Mouse (Mus musculus): Measurements from ENCODE around the gene Zfp513. TPM values are rescaled to one million over a fixed set of nuclear protein-coding genes. Genes with fewer than 3 reads are reported as not detected.

Gene Zfp513
- polyA plus RNA-seq, 1 experiment from 2014 or later, result 6.5 TPM

DNA sequence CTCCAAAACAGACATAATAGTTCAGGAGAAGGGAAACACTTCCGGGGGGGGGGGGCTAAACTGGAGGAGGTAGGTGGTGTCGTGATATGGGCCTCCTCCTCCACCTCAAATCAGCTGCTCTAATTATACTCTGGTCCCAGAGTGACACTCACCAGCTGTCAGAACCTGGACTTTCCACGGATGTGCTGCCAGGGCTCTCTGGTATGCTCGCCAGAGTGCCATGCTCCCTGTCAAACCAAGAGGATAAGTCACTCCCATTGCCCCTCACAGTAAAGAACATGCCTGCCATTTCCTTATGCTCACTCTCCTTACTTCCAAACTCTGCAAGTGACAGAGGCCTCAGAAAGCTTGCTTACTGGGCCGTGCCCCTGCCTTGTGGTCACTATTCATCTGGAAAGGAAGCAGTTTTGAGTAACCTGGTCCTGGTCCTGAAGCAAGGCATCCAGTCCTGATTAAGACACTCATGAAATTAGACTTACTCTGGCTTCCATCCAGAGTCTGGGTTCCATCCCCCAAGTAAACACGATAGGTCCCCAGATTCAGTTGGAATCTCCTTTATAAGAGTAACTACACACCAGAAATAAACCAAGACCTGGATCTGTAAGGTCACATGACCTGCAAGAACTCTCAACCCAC lies 48.5 kb downstream of the Zfp513 start:
- 27% methylated on average over 6 of the region's 6 CpGs for WGBS
- peak overlapping the region; percentile 78 for H3K4me3 ChIP-seq (ENCODE audit: low read length)
- H3K27me3 ChIP-seq (ENCODE audit: control insufficient read depth, insufficient read depth, low read length), result no peaks in the 10 kb centered on the region
- H3K27ac ChIP-seq (ENCODE audit: low read length), result peak overlapping the region; percentile 66
- ATAC-seq (replicated peaks; ENCODE audit: extremely low read depth, insufficient read depth, low FRiP score), result peak; percentile 38
- no peaks in the 10 kb centered on the region for H3K9me3 ChIP-seq (replicated peaks; ENCODE audit: control insufficient read depth, low read length)
- H3K36me3 ChIP-seq (ENCODE audit: control insufficient read depth, insufficient read depth), result peaks cover 21% of the 10 kb centered on the region
- H3K4me1 ChIP-seq (ENCODE audit: control insufficient read depth, insufficient read depth, low read length), result peaks cover 13% of the 10 kb centered on the region
- peak overlapping the region; percentile 87 for H3K9ac ChIP-seq (ENCODE audit: low read length)
- peak overlapping the region; percentile 74 for H3K4me2 ChIP-seq (ENCODE audit: low read depth, low read length)

DNA sequence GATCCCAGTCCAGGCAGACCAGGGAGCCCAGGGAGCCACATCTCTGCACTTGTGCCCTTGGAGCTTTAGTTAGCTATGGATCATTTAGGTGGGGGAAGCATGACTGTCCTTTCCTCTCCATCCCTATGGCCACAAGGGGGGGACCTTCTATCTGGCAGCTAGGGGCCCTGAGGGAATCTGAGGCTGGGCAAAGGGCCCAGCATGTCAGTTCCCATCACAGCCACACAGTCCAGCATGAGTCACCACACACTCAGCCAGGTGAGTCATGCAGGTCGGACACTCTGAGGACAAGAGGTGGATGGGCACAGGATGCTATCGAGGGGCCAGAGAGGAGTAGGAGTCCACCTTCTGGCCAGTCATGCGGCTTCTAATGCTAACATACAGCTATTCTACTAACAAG lies 50.4 kb downstream of the Zfp513 start:
- H3K27ac ChIP-seq (ENCODE audit: low read length), result no peak overlapping the region
- no peak overlapping the region for H3K9ac ChIP-seq (ENCODE audit: low read length)
- ATAC-seq (replicated peaks; ENCODE audit: extremely low read depth, insufficient read depth, low FRiP score), result 0 out of 2 replicates have a peak, but pooled peaks have one; percentile 35
- H3K36me3 ChIP-seq (ENCODE audit: control insufficient read depth, insufficient read depth), result peaks cover 3% of the 10 kb centered on the region
- H3K4me2 ChIP-seq (ENCODE audit: low read depth, low read length), result no peak overlapping the region
- 72% methylated on average over 3 of the region's 3 CpGs for WGBS
- no peak overlapping the region for H3K4me3 ChIP-seq (ENCODE audit: low read length)
- no peaks in the 10 kb centered on the region for H3K27me3 ChIP-seq (ENCODE audit: control insufficient read depth, insufficient read depth, low read length)
- peaks cover 13% of the 10 kb centered on the region for H3K4me1 ChIP-seq (ENCODE audit: control insufficient read depth, insufficient read depth, low read length)
- no peaks in the 10 kb centered on the region for H3K9me3 ChIP-seq (replicated peaks; ENCODE audit: control insufficient read depth, low read length)

DNA sequence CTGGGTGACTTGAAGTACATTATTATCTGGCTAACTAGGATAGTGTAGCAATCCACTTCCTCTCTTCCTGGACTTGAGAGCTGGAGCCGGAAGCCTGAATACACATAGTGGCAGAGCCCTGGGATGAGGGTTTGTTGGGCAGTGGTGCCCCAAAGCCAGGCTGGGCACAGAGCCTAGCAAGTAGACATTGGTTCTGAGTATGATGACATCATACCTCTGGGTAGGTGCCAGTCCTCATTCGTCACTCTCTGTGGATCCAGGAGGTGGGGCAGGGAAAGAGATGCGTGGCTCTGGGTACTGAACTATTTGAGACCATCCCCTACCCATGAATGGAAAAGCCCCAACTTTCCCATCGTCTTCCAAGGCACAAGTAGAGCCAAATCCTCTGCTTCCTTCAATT lies 52.3 kb downstream of the Zfp513 start:
- WGBS, result 66% methylated on average over 4 of the region's 4 CpGs
- Histone ChIP-seq H3K27ac (ENCODE audit: low read length) (no peak overlapping the region), H3K36me3 (ENCODE audit: control insufficient read depth, insufficient read depth) (peaks cover 11% of the 10 kb centered on the region), H3K27me3 (ENCODE audit: control insufficient read depth, insufficient read depth, low read length) (no peaks in the 10 kb centered on the region), H3K9me3 (replicated peaks; ENCODE audit: control insufficient read depth, low read length) (no peaks in the 10 kb centered on the region), H3K4me1 (ENCODE audit: control insufficient read depth, insufficient read depth, low read length) (peaks cover 13% of the 10 kb centered on the region), H3K4me3 (ENCODE audit: low read length) (no peak overlapping the region), H3K9ac (ENCODE audit: low read length) (no peak overlapping the region), H3K4me2 (ENCODE audit: low read depth, low read length) (no peak overlapping the region)
- ATAC-seq (replicated peaks; ENCODE audit: extremely low read depth, insufficient read depth, low FRiP score), result no peak

Other genes with a start within 250 kb of the Zfp513 start
- gene Preb, start 241.9 kb downstream of the Zfp513 start, polyA plus RNA-seq (2015; fragmentation: Nextera tagmentation; extraction: Ambion mirVana), result 95.9 and 96.5 TPM in 2 replicates
- 0.09 and 0.24 TPM in 2 replicates for gene Tcf23, start 233.6 kb downstream of the Zfp513 start, polyA plus RNA-seq (2015; fragmentation: Nextera tagmentation; extraction: Ambion mirVana)
- 117 and 121 TPM in 2 replicates for gene Atraid, start 154.0 kb downstream of the Zfp513 start, polyA plus RNA-seq (2015; fragmentation: Nextera tagmentation; extraction: Ambion mirVana)
- 9.4 and 9.5 TPM in 2 replicates for gene Slc5a6, start 153.4 kb downstream of the Zfp513 start, polyA plus RNA-seq (2015; fragmentation: Nextera tagmentation; extraction: Ambion mirVana)
- gene Cad, start 147.5 kb downstream of the Zfp513 start, polyA plus RNA-seq (2015; fragmentation: Nextera tagmentation; extraction: Ambion mirVana), result 14.4 and 18.4 TPM in 2 replicates
- gene Dnajc5g, start 96.0 kb downstream of the Zfp513 start, polyA plus RNA-seq (2015; fragmentation: Nextera tagmentation; extraction: Ambion mirVana), result not detected in 2 replicates
- 0.27 and 0.35 TPM in 2 replicates for gene Slc30a3, start 94.1 kb downstream of the Zfp513 start, polyA plus RNA-seq (2015; fragmentation: Nextera tagmentation; extraction: Ambion mirVana)
- gene Trim54, start 85.6 kb downstream of the Zfp513 start, polyA plus RNA-seq (2015; fragmentation: Nextera tagmentation; extraction: Ambion mirVana), result 8.1 and 11.2 TPM in 2 replicates
- not detected in 2 replicates for gene Ucn, start 63.5 kb downstream of the Zfp513 start, polyA plus RNA-seq (2015; fragmentation: Nextera tagmentation; extraction: Ambion mirVana)
- 87.6 and 91.5 TPM in 2 replicates for gene Mpv17, start 48.1 kb downstream of the Zfp513 start, polyA plus RNA-seq (2015; fragmentation: Nextera tagmentation; extraction: Ambion mirVana)
- 0.63 and 1.3 TPM in 2 replicates for gene Gm29609, start 22.4 kb downstream of the Zfp513 start, polyA plus RNA-seq (2015; fragmentation: Nextera tagmentation; extraction: Ambion mirVana)
- 39.7 and 46.4 TPM in 2 replicates for gene Gtf3c2, start 22.2 kb downstream of the Zfp513 start, polyA plus RNA-seq (2015; fragmentation: Nextera tagmentation; extraction: Ambion mirVana)
- 113 and 122 TPM in 2 replicates for gene Snx17, start 9.1 kb downstream of the Zfp513 start, polyA plus RNA-seq (2015; fragmentation: Nextera tagmentation; extraction: Ambion mirVana)
- 61.4 and 73.3 TPM in 2 replicates for gene Eif2b4, start 8.9 kb downstream of the Zfp513 start, polyA plus RNA-seq (2015; fragmentation: Nextera tagmentation; extraction: Ambion mirVana)
- 102 and 103 TPM in 2 replicates for gene Ppm1g, start 18.4 kb upstream of the Zfp513 start, polyA plus RNA-seq (2015; fragmentation: Nextera tagmentation; extraction: Ambion mirVana)
- 123 TPM in 2 replicates for gene Nrbp1, start 38.6 kb upstream of the Zfp513 start, polyA plus RNA-seq (2015; fragmentation: Nextera tagmentation; extraction: Ambion mirVana)
- 0.29 and 0.40 TPM in 2 replicates for gene Gm9970, start 38.9 kb upstream of the Zfp513 start, polyA plus RNA-seq (2015; fragmentation: Nextera tagmentation; extraction: Ambion mirVana)
- gene Krtcap3, start 49.4 kb upstream of the Zfp513 start, polyA plus RNA-seq (2015; fragmentation: Nextera tagmentation; extraction: Ambion mirVana), result 5.4 and 6.3 TPM in 2 replicates
- 22.3 and 26.8 TPM in 2 replicates for gene Ift172, start 88.8 kb upstream of the Zfp513 start, polyA plus RNA-seq (2015; fragmentation: Nextera tagmentation; extraction: Ambion mirVana)
- 15.7 and 16.9 TPM in 2 replicates for gene Fndc4, start 93.8 kb upstream of the Zfp513 start, polyA plus RNA-seq (2015; fragmentation: Nextera tagmentation; extraction: Ambion mirVana)
- gene Gckr, start 95.1 kb upstream of the Zfp513 start, polyA plus RNA-seq (2015; fragmentation: Nextera tagmentation; extraction: Ambion mirVana), result 0.16 and 0.18 TPM in 2 replicates